Mouse (Mus musculus): ENCODE data around the gene Sit1.

Sit1 gene

DNA sequence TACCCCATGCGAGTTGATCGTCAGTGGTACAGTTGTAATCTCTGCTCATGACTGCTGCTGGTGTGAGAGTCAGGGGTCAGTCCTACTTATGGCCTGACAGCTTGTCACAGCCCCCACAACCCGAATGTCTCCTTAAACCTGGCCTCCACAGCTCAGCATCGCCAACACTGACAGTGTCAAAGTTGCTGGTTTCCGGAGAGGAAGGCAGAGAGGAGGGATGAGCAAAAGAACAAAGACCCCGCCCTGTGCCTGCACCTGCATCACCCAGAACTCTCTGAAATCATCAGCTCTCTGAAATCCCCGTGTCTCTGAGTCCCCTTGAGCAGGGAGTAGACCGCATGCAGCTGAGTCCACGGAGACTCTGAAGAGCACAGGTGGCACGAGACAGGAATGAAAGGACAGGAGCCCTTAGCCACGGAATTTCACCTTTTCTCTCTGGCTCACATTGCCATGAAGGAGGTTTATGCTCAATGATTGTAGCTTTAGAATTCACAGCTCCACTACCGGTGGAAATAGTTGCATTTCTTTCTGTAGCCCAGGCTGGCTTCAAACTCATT, at the start of gene Sit1:
Gene Sit1 (minus strand): TSS at position 200 of the 557 bp plus-strand sequence.
- DNase-seq (ENCODE audit: low read depth, low spot score): no peak

DNA sequence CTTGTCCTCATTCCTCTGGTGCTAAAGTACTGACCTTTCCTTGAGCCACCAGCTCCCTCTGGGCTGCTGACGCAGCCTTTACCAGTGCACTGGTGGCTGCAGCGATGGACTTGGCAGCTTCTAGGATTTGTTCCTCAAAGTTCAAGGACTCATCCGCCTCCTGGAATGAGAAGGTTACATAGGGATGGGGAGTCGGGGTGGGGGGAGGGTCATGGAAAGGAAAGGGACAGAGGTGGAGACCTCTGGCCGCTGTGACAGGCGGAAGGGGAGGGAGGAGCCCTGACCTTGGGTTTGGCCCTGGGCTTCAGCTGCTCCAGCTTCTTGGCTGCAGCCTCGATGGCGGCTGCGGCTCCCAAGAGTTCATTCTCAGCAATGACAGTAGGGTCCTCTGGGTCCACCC, 49.7 kb upstream of the Sit1 start:
- DNase-seq (ENCODE audit: low read depth, low spot score): no peak

DNA sequence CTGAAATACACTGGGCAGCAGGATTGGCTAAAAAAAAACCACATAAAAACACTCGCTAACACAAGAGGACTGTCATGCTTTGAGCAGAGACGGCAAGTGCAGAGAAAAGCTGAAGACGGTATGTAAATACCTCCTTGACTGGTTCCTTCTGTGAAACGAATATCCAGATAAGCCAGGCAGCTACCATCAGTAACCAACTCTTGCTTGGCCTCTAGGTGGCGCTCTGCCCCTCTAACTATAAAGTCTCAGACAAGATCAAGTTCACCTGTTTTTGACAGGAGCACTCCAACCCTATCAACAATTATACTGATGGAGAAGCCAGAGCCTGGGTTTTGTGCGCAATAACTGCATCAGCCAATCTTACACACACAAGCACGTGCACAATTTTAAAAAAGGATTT, 47.0 kb upstream of the Sit1 start:
- no peak for DNase-seq (ENCODE audit: low read depth, low spot score)

- DNase-seq (ENCODE audit: low read depth, low spot score): no peak
Measured at GRCm38 (mm10) chr4:43530081-43530501, 46.6 kb upstream of the Sit1 start.

GRCm38 (mm10) chr4:43528487-43528886, 45.0 kb upstream of the Sit1 start:
- no peak for DNase-seq (ENCODE audit: low read depth, low spot score)

GRCm38 (mm10) chr4:43527880-43528279, 44.3 kb upstream of the Sit1 start:
- DNase-seq (ENCODE audit: low read depth, low spot score): no peak

GRCm38 (mm10) chr4:43519956-43520355, 36.4 kb upstream of the Sit1 start:
- peak; percentile 55 for DNase-seq (ENCODE audit: low read depth, low spot score)

DNA sequence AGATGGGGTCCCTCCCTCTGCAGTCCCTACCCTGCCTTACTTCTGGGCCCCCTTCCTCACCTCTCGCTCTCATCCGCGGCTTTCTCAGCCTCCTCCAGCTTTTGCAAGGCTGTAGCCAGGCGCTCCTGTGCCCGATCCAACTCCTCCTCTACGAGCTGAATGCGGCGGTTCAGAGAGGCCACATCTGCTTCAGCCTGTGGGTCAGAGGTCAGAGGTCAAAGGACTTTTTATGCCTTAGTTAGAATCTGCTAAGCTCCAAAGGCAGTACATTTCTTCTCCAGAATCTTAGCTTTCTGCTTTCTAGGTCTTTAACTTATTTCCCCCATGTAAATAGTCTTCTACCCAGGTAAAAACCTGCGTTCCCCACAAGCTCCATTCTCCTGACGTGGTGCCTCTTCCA, 36.0 kb upstream of the Sit1 start:
- DNase-seq (ENCODE audit: low read depth, low spot score): no peak

- no peak for DNase-seq (ENCODE audit: low read depth, low spot score)
Measured at GRCm38 (mm10) chr4:43515764-43516708, 32.5 kb upstream of the Sit1 start.

DNA sequence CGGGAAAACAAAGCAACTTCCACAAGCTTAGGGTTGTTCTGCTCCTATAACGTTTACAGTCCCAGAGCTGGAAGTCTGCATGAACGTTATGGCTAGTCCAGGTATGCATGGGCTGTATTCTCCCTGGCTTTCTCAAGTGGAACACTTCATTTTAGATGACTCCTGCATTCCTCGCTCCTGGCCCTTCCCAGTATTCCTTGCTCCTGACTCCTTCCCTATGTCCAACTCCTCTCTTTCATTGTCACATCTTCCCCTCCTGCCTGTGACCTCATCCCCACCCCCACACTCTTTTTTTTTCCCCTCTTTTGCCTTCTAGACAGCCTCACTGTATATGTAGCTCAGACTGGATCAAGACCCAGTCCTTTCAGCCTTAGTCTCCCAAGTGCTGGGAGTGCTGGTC, 30.3 kb upstream of the Sit1 start:
- no peak for DNase-seq (ENCODE audit: low read depth, low spot score)

DNA sequence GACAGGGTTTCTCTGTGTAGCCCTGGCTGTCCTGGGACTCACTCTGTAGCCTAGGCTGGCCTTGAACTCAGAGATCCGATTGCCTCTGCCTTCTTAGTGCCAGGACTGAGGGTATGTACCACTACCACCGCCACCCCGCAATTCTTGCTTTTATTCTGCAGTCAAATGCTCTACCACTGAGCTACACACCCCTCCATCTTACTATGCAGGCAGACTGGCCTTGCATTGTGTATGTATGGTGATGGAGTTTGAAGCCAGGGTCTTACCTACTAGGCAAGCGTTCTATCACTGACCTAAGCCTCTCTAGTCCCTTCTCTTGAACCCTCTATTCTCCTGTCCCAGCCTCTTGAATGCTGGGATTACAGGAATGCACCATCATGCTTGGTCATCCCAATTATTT, 29.8 kb upstream of the Sit1 start:
- DNase-seq (ENCODE audit: low read depth, low spot score): no peak

DNA sequence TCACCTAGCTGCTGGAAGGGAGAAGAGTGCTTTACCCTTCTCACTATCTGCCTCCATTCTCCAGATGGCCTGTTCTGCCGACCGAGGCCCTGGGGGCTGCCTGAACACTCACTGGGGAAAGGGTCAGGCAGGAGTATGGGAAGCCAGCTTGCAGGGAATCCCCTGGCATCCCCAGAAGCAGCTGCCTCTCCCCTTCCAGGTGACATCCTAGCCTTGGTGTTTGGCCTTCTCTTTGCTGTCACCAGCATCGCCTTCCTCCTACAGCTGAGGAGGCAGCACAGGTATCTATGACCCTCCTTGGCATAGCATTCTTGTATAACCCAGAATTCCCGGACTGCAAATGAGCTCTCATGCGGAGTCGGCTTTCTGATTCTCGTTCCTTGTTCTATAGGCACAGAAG, 29.1 kb upstream of the Sit1 start:
- DNase-seq (ENCODE audit: low read depth, low spot score): no peak

DNA sequence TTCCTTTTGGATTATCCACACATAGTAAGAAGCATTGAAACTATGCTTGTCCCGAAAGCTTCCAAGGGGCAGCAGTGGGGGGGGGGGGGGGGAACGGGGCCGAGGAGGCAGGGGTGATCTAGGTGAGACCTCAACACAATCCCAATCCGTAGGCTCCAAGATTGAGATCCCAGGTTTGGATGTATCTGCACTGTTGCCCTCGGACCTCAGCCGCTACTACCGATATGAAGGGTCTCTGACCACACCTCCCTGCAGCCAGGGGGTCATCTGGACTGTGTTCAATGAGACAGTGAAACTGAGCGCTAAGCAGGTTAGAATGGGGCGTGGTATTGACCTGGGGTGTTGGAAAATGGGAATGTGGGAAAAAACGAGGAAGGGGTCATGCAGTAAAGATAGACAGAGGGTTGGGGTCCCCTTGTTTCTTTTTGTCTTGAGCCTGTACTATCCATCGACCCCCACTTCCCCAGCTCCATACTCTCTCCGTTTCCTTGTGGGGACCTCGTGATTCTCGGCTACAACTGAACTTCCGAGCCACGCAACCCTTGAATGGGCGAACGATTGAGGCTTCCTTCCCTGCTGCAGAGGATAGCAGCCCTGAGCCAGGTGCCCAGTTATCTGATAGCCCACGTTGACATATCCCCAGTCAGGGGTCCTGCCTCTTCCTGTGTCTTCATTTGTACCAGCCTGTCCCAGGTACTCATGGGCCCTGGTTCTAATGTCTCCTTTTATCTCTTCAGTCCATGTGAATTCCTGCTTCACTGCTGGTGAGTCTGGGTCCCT, 28.3 kb upstream of the Sit1 start:
- DNase-seq (ENCODE audit: low read depth, low spot score): no peak

DNA sequence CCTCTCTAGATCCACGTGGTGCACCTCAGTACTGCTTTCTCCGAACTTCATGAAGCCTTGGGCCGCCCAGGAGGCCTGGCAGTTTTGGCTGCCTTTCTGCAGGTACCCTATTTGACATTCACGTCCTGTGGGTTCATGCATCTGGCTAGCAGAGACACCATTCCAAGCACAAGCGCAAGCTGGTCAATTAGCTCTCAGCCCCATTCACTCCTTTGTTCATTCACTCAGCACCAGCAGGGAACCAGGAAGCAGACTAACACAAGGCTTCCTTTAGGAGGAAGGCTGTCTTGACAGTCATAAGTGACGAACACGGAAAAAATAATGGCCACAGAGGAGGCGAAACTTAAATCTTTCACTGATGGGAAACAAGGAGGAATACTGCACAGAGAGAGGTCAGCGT, 25.6 kb upstream of the Sit1 start:
- no peak for DNase-seq (ENCODE audit: low read depth, low spot score)

- no peak for DNase-seq (ENCODE audit: low read depth, low spot score)
Measured at GRCm38 (mm10) chr4:43508666-43508997, 25.1 kb upstream of the Sit1 start.

- no peak for DNase-seq (ENCODE audit: low read depth, low spot score)
Measured at GRCm38 (mm10) chr4:43507938-43508665, 24.6 kb upstream of the Sit1 start.

GRCm38 (mm10) chr4:43506536-43507185, 23.1 kb upstream of the Sit1 start, which contains the start of gene Car9:
TSS of gene Car9 (plus strand) at chr4:43506966.
- no peak for DNase-seq (ENCODE audit: low read depth, low spot score)

DNA sequence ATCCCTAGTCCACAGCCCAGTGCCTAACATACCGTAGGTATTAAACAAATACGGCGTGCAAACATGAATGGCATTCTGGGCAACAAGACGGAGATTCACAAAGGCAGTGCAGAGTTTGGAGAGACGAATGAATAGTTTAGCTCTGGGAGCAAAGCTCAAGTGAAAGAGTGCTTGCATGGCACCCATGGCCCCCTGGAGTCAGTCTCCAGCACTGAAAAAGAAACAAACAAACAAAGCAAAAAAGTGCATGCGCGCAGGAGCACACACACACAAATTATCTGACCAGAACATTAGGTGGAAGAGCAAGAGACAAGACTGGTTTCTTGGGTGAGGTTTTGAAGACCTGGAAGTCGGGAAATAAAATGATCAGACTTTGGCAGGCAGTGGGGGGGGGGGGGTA, 22.5 kb upstream of the Sit1 start:
- no peak for DNase-seq (ENCODE audit: low read depth, low spot score)

DNA sequence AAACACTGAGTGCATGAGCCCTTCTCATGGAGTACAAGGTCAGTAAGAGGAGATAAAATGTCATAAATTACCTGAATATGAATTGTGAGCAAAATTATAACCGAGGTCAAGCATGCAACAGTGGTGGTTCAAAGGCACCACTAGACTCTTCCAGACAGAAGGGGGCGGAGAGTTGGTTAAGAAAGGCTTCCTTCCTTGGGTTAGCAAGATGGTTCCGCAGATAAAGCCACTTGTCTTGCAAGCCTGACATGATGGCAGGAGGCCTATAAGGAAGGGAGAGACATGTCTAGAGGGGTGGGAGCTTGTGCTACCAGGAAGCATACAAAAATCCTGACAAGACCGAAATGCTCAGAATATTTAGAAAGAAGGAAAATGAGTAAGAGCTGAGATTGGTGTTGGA, 20.7 kb upstream of the Sit1 start:
- no peak for DNase-seq (ENCODE audit: low read depth, low spot score)

GRCm38 (mm10) chr4:43503506-43503905, 20.0 kb upstream of the Sit1 start:
- no peak for DNase-seq (ENCODE audit: low read depth, low spot score)

GRCm38 (mm10) chr4:43503041-43503440, 19.5 kb upstream of the Sit1 start:
- DNase-seq (ENCODE audit: low read depth, low spot score): no peak

Measured in brain, embryonic 18.5 days (tissue).